Mouse (Mus musculus): ENCODE results near the gene Pde4c.

- TF ChIP-seq HCFC1 (IDR thresholded peaks at IDR 0.05; ENCODE audit: borderline replicate concordance, insufficient read depth, low read length) = no peak
- TF ChIP-seq CHD2 (IDR thresholded peaks at IDR 0.05; ENCODE audit: low read depth, low read length) = no peak
- no peak for TF ChIP-seq ZNF384 (IDR thresholded peaks at IDR 0.05; ENCODE audit: low read depth, low read length)
- no peak for TF ChIP-seq ZC3H11A (IDR thresholded peaks at IDR 0.05; ENCODE audit: borderline replicate concordance, low read depth, low read length)
- TF ChIP-seq MAFK (IDR thresholded peaks at IDR 0.05; ENCODE audit: insufficient read depth, low read depth, low read length) = no peak
Observed at GRCm38 (mm10) chr8:70754871-70755660, 31.5 kb downstream of the Pde4c start.

All from ES-E14 (cell line).